Mouse (Mus musculus): Measurements from ENCODE around the gene Tbcd.

Gene Tbcd

DNA sequence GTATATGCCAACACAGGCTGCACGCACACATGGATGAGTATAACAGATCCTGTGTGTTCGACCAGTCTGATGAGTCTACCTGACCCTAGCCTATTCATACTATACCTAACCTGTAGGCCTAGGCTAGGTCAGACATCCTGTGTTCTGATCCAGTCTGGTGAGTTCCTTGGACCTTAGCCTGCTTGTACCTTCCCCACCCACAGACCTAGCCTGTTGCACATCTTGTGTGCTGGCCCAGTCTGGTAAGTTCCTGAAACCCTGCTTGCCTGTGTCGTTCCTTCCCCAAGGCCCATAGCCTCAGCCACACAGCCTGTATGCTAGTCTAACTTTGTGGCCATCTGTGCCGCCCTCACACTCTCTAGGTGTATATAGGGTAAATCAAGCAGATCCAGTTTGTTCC, 112.5 kb downstream of the Tbcd start:
- no peak for DNase-seq (ENCODE audit: low read depth, low spot score)

DNA sequence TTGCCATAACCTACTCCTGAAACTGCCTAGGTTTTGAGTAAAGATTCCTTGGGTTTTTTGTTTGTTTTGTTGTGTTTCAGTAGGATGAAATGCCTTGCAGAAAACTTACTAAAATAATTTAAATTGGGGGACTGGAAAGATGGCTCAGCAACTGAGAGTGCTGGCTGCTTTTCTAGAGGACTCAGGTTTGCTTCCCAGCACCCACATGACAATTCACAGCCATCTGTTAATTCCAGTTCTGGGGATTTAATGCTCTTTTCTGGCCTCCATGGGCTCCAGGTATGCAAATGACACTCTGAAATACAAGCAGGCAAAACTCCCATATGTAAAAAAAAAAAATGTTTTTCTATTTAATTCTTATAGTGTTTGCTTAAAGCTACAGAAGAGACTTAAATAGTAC, 130.1 kb downstream of the Tbcd start:
- DNase-seq (ENCODE audit: low read depth, low spot score) = no peak

DNA sequence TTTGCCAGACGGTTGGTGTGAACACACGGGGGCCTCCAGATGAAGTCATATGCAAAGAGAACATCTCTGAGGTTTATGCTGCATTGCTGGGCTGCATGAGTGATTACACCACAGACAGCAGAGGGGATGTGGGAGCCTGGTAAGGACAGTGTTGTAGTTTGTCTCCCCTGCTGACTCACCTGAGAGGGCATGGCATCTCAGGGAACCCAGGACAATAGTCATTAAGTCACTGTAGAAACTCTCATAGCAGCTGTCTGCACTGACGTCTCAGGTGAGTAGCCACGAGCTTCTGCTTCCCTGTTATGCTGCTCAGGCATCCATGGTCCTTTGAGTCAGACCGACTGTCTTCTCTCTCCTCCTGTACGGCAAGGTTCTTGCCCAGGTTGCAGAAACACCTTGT, 145.5 kb downstream of the Tbcd start:
- no peak for DNase-seq (ENCODE audit: low read depth, low spot score)

DNA sequence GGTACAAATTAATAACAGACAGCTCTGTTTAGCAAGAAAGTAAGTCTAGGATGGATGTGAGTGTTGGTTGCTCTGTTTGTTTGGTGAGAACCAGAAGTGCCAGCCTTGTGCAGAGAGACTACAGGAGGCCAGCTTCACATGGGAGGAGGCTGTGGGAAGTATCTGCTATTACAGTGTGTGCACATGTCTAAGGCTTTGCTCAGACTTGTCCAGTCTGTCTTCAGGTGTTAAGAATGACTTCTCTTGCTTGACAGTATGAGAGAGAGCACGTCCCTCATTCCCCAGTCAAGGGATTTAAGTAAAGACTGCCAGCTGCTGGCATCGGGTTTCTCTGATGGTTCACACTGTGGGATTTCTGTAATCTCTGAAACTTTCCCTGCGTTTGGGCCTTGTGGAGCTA, 149.7 kb downstream of the Tbcd start:
- no peak for DNase-seq (ENCODE audit: low read depth, low spot score)

DNA sequence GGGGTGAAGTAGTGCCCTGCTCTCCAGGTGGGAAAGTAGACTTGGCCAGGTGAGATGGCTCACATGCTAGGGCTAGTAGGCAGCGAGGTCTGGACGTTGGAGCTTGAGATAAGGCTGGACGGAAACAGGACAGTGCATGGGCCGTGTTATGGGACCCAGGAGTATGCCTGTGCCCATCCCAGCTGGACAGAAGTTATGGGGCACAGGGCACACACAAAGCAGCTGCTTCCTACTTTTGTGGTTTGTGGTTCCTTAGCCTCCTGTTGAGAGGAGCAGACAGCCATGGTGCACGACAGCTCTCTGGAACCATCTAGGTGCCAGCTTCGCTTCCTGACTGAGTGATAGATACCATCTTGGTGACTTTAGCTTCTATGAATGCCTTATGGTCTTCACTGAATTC, 153.9 kb downstream of the Tbcd start:
- DNase-seq (ENCODE audit: low read depth, low spot score) = no peak

DNA sequence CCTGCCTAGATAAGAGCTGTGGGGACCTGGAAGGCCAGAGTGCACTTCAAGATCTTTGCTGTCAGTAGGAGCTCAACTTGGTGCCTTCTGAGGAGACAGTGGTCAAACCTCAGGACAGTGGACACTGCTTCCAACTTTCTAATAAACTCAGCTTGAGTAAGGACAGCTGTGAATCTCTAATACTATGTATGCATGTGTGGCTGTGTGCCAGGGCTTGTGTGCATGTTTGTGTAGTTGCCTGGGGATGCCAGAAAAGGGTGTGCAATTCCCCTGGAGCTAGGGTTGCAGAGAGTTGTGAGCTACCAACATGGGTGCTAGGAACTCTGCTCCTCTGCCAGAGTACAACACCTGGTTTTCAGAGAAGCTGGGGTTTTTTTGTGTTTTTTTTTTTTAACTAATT, 159.2 kb downstream of the Tbcd start:
- DNase-seq (ENCODE audit: low read depth, low spot score) = no peak

DNA sequence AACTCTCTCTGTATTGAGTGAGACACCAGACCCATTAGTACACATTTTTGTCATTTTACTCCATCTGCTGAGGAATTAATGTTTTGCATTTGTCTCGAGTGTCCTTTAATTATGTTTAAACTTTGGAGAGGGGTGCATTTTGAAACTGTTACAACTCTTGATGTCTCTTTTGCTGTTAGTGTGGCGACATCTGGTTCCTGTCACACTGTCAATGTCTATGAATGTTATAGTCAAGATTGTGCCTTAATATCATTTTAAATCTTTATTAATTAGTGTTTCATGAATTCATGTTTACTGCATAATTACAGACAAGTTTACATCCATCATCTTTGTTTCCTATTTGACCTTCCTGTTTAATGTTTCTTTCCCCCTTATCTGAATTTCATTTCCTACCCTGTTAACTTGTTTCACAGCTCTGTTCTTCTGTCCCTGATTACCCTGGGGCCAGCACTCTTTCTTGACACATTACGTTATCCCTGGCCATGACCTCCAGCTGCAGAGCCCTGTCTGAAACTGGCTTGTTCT, 164.3 kb downstream of the Tbcd start:
- DNase-seq (ENCODE audit: low read depth, low spot score) = no peak

DNA sequence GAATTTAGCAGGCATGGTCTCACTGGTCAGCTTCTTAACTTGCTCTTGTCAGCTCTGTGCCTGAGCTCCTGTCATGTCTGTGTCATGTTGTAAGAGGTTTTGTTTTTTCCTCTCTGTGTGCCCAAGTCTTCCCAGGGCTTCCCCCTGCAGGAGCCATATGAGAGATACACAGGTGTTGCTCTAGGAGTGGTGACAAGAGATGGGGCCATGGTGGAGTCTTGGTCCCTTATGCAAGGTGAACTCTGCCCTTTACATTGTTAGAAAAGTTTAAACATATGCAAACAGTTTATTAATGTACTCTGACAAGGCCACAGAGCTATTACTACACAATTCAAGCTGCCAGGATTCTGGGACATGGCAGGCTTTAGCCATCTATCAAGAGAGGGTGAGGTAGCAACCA, 164.8 kb downstream of the Tbcd start:
- no peak for DNase-seq (ENCODE audit: low read depth, low spot score)

DNA sequence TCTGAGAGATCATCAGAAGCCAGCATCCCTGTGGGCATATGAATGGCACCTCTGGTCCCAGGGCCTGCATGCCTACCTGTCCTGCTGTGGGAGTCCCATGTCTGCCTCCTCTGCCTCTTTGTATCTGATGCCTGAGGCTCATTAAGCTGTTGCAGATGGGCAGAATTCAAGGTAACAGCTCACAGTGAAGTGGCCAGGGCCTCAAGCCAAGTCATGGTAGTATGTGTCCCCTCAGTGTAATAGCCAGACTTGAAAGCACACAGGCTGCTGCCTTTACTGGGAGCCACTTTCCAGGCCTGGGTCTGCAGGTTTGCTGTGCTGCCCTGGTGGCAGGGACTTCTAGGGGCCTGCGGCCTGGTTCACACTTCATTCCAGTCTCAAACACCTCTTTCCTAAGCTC, 165.6 kb downstream of the Tbcd start:
- no peak for DNase-seq (ENCODE audit: low read depth, low spot score)

DNA sequence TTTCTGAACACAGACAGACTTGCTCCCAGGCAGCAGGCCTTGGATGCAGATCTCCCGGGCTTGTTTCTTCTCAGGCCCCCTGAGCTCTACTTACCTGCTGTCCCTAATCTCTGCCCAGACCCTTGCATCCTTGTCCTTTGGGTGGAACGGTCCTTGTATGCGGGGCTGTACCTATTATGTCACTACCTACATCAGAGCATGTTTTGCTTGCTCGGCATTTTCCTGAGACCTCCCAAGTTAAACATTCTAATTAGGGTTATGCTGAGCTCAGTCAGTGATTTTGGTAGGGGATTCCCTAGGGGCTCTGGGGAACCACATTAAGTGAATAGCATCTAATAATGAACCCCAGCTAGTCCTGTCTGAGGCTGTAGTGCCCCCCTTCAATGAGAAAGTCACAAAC, 173.3 kb downstream of the Tbcd start:
- no peak for DNase-seq (ENCODE audit: low read depth, low spot score)

DNA sequence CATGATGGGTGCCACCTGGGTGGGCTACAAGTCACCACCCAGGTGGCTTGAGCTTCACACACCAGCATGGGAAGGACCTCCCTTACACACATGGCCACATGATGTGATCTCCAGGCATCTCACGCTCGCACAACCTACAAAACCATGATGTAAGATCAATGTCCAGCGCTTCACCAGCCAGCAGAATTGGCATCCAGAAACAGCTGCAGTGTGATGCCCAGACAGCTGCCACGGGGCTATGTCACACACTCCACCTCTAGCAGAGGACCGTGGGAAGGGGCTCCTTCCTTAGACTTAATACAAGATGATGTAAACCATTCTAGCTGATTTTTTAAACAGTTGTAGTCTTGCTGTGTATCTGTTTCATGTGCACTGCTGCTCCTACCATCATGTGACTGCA, 175.8 kb downstream of the Tbcd start:
- no peak for DNase-seq (ENCODE audit: low read depth, low spot score)

DNA sequence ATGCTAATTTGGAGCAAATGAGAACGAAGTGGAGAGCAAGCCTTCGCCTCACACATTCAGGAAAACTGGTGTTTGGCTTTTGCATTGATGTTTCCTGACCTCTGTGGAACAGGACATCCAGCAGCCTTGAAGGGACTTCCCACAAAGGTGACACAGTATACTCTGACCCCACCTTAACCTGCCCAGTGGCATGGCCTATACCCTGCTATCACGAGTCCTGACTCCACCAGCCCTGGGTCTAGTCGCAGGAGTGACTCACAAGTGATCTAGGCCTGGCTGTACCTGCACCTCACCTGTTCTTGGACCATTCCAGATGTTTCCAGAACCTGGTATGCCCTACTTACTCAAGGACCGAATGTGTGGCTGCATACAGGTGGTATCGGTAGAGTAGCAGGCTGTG, 177.8 kb downstream of the Tbcd start:
- no peak for DNase-seq (ENCODE audit: low read depth, low spot score)

DNA sequence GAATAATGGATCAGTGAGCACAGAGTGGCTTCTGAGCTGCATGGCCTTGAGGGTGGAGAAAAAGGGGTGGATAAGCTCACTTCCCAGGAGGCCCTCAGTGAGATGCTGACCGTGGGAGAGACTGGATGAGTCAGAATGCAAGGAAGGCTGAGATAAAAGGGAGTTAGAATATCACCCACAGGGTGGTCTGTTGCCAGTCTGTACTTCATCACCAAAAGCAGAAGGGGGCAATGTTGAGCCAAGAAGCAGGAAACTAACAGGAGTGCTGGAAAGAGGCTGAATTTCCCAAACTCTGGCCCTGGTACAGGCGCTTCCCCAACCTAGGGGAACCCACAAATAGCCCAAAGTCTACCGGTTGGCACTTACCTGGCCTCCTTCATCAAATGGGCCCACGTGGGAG, 178.7 kb downstream of the Tbcd start:
- peak; percentile 20 for DNase-seq (ENCODE audit: low read depth, low spot score)

DNA sequence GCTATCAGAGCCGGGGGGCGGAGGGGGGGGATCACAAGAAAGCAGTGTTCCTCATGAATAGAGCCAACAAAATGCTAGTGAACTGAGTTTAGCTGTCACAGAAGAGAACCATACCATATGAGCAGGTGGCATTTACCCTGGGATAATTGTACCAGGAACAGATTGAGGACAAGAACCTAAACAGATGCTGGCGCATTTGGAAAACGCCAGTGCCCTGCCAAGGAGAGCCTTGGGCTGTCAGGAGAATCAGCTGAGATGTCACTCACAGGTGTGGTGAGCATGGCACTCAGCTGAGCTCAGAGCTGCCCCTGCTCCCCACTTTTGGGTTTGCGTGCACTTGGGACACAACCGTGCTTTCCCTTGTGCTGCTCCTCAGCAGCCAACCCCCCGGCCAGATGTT, 179.7 kb downstream of the Tbcd start:
- no peak for DNase-seq (ENCODE audit: low read depth, low spot score)

DNA sequence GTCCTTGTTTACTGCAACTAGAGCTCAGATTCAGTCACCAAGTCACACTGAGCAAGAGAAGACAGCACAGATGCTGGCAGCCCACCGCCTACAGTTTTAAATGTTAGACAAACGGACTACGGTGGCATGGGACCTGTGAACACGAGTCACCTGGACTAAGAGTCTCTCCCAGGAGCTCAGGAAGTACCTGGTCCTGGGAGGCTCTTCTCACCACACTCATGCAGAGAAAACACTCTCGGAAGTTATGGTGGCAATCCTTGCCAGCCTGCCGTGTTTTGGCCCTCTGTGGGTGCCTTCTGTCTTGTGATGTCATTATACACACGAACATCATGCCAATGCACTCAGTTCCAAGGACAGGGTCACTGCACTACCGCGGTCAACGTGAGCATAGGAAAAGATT, 184.9 kb downstream of the Tbcd start:
- DNase-seq (ENCODE audit: low read depth, low spot score) = no peak

DNA sequence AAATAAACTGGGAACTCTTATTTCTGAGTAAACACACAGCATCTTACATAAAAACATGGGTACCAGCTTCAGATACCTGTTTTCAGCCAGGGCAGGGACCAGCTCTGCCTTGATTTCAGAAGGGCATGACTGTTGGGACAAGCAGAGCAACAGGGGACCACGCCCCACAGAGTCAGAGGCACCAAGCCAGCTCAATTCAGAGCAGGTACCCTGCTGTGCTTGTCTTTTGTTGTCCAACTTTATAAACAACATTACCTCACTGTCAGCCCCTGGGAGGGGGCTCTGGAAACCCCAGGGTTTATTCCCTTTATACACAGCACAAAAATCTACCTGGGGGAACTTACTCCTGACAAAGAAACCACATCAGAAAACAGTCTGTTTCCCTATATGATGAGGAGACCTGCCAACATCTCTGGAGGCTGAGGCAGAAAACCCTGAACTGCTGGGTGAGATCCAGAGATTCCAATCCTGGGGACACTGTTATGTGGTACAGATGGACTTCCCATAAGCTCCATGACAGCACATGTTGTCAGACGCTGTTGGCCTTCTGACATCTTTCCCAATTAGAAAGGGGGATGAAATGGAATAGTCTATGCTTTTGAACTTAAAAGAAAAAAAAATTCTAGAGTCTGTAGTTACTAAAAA, 189.9 kb downstream of the Tbcd start:
- DNase-seq (ENCODE audit: low read depth, low spot score) = peak; percentile 72

DNA sequence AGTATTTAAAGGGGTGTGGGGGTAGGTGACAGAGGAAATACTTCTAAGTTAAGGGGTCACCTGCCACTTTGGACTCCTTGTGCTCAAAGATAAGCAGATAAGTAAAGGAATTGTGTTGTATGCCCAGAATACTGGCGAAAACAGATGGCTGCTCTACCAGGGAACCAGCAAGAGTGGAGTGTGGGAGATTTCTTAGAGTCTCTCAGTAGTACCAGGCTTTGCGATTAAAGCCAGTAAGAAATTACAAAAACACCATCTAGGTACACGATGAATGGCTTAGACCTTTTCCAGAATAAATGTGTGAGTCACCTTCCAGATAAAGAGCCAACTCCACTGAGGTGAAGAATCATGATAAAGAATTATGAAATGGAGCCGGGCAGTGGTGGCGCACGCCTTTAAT, 193.6 kb downstream of the Tbcd start:
- DNase-seq (ENCODE audit: low read depth, low spot score) = no peak

DNA sequence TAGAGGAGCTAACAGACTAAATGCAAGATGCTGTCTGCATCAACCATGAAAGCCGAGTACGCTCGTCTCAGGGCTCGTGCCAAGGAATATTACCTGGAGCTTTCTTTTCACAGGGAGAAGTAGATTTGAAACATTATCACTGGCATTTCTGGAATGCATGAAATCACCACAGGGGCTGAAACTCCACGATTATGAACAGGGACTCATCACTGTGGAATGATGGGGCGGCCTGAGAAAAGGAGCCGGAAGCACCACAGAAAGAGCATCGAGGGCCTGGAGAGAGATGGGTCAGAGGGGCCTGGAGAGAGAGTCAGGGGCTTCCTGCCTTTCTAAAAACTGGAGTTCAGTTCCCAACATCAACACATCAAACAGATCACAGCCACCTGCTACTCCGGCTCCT, 195.6 kb downstream of the Tbcd start:
- no peak for DNase-seq (ENCODE audit: low read depth, low spot score)

DNA sequence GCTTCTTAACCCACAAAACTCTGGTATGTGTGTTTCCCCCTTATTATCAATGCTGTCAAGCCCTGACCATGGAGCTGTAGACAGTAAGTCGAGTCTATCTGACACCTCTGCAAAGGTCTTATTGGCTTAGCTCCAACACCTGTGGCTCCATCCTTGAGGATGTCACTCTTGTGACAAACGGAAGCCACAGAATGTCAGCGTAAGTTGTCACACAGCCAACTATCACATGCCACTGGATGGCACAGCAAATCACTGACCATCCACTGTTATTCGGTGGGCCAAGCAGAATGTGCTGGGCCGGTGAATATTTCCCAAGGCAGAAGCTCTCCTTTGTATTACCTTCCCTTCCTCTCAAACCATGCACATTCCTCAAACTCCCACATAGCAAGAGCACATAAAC, 196.4 kb downstream of the Tbcd start:
- no peak for DNase-seq (ENCODE audit: low read depth, low spot score)

DNA sequence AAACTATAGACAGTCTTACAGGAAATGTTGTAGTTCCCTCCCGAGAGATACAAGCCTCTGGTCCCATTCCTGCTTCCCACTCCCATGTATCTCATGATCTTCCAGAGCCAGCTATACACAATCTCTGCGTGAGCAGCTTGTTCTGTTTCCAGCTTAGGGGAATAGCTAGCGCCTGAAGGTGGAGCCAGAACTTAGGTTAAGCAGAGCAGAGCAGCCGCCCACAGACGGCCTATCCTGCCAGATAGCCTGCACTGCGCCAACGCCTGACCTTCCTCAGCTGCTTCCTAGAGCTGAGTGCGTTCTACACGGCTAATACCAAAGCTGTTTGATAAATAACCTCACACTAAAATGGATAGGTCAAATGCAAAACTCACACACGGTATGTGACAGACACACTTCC, 198.2 kb downstream of the Tbcd start:
- DNase-seq (ENCODE audit: low read depth, low spot score) = no peak

DNA sequence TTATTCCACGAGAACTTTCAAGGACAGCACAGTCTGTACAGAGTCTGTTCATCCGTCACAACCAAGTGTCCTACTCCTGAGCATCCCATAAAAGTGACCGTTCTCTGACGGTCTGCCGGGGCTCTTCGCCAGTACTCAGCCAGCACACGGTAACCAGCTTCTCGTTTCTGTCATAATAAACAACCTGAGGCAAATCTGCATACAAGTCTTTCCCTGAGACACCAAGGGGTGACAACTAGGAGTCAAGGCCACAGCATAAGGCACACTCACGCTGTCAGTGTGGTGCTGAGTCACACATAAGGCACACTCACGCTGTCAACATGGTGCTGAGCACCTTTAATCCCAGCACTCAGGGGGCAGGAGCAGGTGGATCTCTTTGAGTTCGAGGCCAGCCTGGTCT, 198.9 kb downstream of the Tbcd start:
- DNase-seq (ENCODE audit: low read depth, low spot score) = no peak

DNA sequence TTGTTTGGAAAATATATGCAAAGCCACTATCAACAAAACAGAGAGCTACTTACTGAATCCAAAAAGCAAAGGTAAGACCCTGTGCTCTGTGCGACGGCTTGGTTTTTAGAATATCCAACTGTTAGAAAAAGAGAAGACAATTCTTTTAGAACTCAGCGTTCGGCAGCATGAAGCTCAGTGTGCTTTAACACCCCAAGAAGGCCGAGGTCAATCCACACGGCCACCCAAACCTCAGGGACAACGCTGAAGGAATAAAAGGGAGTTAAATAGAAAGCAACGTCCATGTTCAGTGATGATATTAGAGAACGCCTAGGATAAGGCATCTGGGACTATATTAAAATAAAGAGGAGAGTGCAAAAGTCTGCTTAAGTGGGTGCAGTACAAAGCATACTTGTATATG, 199.8 kb downstream of the Tbcd start:
- DNase-seq (ENCODE audit: low read depth, low spot score) = no peak

DNA sequence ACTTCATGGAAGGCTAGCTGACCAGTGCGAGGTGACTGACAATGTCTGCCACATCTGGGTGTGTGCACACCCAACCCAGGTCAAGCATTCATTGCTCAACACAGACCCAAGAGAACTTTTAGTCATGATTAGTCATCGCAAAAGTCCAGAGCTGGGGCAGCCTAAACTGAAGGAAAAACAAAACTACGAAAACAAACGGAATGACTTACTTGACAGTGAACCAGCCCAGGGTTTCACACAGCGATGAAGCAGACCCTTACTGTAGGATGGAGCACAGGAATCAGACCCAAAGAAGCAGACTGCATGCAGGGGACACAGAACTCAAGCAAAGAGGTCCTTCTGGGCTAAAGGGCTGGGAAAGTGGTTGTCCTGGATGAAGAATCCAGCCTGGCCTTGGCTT, 200.2 kb downstream of the Tbcd start:
- no peak for DNase-seq (ENCODE audit: low read depth, low spot score)
